Mouse (Mus musculus): ENCODE measurements around the gene Mup10. TPM values are rescaled to one million over a fixed set of nuclear protein-coding genes. Genes with fewer than 3 reads are reported as not detected.
"Not testable (repeated sequence)": the region's sequence is repeated elsewhere in the genome, so short reads cannot be mapped to it uniquely, and the experiment has no call there.

Mup10 gene
- polyA plus RNA-seq (2012; rRNA removed) = not detected in 2 replicates

- not testable (repeated sequence) for DNase-seq (ENCODE audit: low read depth)
Observed at GRCm38 (mm10) chr4:60582099-60582498, at the start of gene Mup10. Gene Mup10 (minus strand): TSS chr4:60582199.

Other genes with a start within 250 kb of the Mup10 start
- gene Mup9, start 160.2 kb downstream of the Mup10 start, polyA plus RNA-seq (2012; rRNA removed) = not detected in 2 replicates
- not detected in 2 replicates for gene Mup1, start 80.2 kb downstream of the Mup10 start, polyA plus RNA-seq (2012; rRNA removed)
- not detected in 2 replicates for gene Mup11, start 80.2 kb upstream of the Mup10 start, polyA plus RNA-seq (2012; rRNA removed)
- gene Mup12, start 159.1 kb upstream of the Mup10 start, polyA plus RNA-seq (2012; rRNA removed) = not detected in 2 replicates
- gene Mup22, start 239.3 kb upstream of the Mup10 start, polyA plus RNA-seq (2012; rRNA removed) = 0.60 TPM in 1 of 2 replicates, not detected in the other

All from gonadal fat pad, adult 2 months (tissue).